Mouse (Mus musculus) kidney, embryonic 15.5 days (tissue): ENCODE data around the gene Acin1. TPM values are rescaled to one million over a fixed set of nuclear protein-coding genes. Genes with fewer than 3 reads are reported as not detected.
A peak's percentile ranks its signal among the peaks of the same experiment; 100 is the strongest.

ENCODE experiments used
- ATAC-seq: fragments of 200-750 bp; cut with Nextera tagmentation; replicated peaks from 2 replicates; pipeline ENCODE4 v1.8.0; 2017; ENCODE audit warnings: moderate TSS enrichment; ENCODE audit not compliant: low FRiP score
- H3K27ac ChIP-seq: fragments of 300-500 bp; sonication (generic); 2 replicates; pipeline ENCODE4 v1.5.1; 2015; ENCODE audit warnings: mild to moderate bottlenecking, inconsistent platforms
- H3K27me3 ChIP-seq: fragments of 300-500 bp; sonication (generic); 2 replicates; pipeline ENCODE4 v1.6.1; 2015; ENCODE audit warnings: inconsistent platforms
- H3K36me3 ChIP-seq: fragments of 300-500 bp; sonication (generic); 2 replicates; pipeline ENCODE4 v1.6.1; 2015; ENCODE audit warnings: inconsistent platforms
- H3K4me1 ChIP-seq: fragments of 300-500 bp; sonication (generic); 2 replicates; pipeline ENCODE4 v1.6.1; 2015; ENCODE audit warnings: inconsistent platforms
- H3K4me2 ChIP-seq: fragments of 300-500 bp; sonication (generic); 2 replicates; pipeline ENCODE4 v1.6.1; 2015; ENCODE audit warnings: moderate library complexity, mild to moderate bottlenecking, inconsistent platforms
- H3K4me3 ChIP-seq: fragments of 300-500 bp; sonication (generic); replicated peaks from 2 replicates; pipeline ENCODE4 v1.5.1; 2015; ENCODE audit warnings: mild to moderate bottlenecking, inconsistent platforms
- H3K9ac ChIP-seq: fragments of 300-500 bp; sonication (generic); 2 replicates; pipeline ENCODE4 v1.6.1; 2015; ENCODE audit warnings: mild to moderate bottlenecking, inconsistent platforms
- H3K9me3 ChIP-seq: fragments of 300-500 bp; sonication (generic); replicated peaks from 2 replicates; pipeline ENCODE4 v1.6.1; 2016; ENCODE audit warnings: inconsistent platforms
- WGBS: fragments of 180-500 bp; shearing (Covaris S2); methylation state at CpG from one replicate; pipeline ENCODE4 v1.1.7; 2015; ENCODE audit warnings: mixed read lengths; 5-methylcytosine and 5-hydroxymethylcytosine counted together
- polyA plus RNA-seq: library from polyadenylated mRNA; unstranded; fragments of >200 nt; fragmentation: Nextera tagmentation; extraction: Ambion mirVana; gene quantifications from 2 replicates; pipeline ENCODE4 v1.2.1, GENCODE M21; 2015

Acin1 gene
- polyA plus RNA-seq, 1 experiment from 2014 or later: 145 TPM

- Histone ChIP-seq H3K4me2 (no peak overlapping the region), H3K9me3 (no peaks in the 10 kb centered on the region), H3K27me3 (no peaks in the 10 kb centered on the region), H3K4me3 (no peak overlapping the region), H3K36me3 (peaks cover 30% of the 10 kb centered on the region), H3K4me1 (no peaks in the 10 kb centered on the region), H3K9ac (no peak overlapping the region), H3K27ac (no peak overlapping the region)
- no peak for ATAC-seq
- 82% methylated on average over 6 of the region's 6 CpGs for WGBS
Observed at GRCm38 (mm10) chr14:54695042-54695441, 8.3 kb upstream of the Acin1 start.

GRCm38 (mm10) chr14:54687251-54687650 is 520 bp upstream of the Acin1 start:
- WGBS: 2% methylated on average over 8 of the region's 8 CpGs
- Histone ChIP-seq H3K4me1 (peaks cover 30% of the 10 kb centered on the region), H3K4me3 (peak overlapping the region; percentile 83), H3K9me3 (no peaks in the 10 kb centered on the region), H3K4me2 (peak overlapping the region; percentile 62), H3K27ac (peak overlapping the region; percentile 98), H3K9ac (peak overlapping the region; percentile 80), H3K36me3 (peaks cover 34% of the 10 kb centered on the region), H3K27me3 (no peaks in the 10 kb centered on the region)
- no peak; the same call in 1 of the 2 replicates for ATAC-seq

- peaks cover 44% of the 10 kb centered on the region for H3K36me3 ChIP-seq
- H3K9ac ChIP-seq: peak within 1 kb of the TSS; percentile 97
- H3K4me2 ChIP-seq: peak within 1 kb of the TSS; percentile 72
- under 1% methylated on average over 41 of the region's 41 CpGs for WGBS
- ATAC-seq: peak; percentile 86
- H3K27me3 ChIP-seq: no peaks in the 10 kb centered on the region
- peaks cover 30% of the 10 kb centered on the region for H3K4me1 ChIP-seq
- peak within 1 kb of the TSS; percentile 98 for H3K27ac ChIP-seq
- no peaks in the 10 kb centered on the region for H3K9me3 ChIP-seq
- peak within 1 kb of the TSS; percentile 83 for H3K4me3 ChIP-seq
Observed at GRCm38 (mm10) chr14:54686063-54686521, 639 bp downstream of the Acin1 start, which contains the start of gene 1700123O20Rik. TSS of gene 1700123O20Rik (plus strand) at chr14:54686216.

GRCm38 (mm10) chr14:54685471-54685870 is 1.3 kb downstream of the Acin1 start:
- no peaks in the 10 kb centered on the region for H3K9me3 ChIP-seq
- peaks cover 42% of the 10 kb centered on the region for H3K36me3 ChIP-seq
- no peaks in the 10 kb centered on the region for H3K27me3 ChIP-seq
- peak overlapping the region; percentile 72 for H3K4me2 ChIP-seq
- H3K4me3 ChIP-seq: peak overlapping the region; percentile 83
- 8% methylated on average over 8 of the region's 8 CpGs for WGBS
- peaks cover 30% of the 10 kb centered on the region for H3K4me1 ChIP-seq
- peak overlapping the region; percentile 97 for H3K9ac ChIP-seq
- ATAC-seq: no peak
- peak overlapping the region; percentile 98; the same call in 1 of the 2 replicates for H3K27ac ChIP-seq

- ATAC-seq: no peak
- Histone ChIP-seq H3K4me2 (no peak overlapping the region), H3K27me3 (no peaks in the 10 kb centered on the region), H3K9ac (no peak overlapping the region), H3K27ac (no peak overlapping the region), H3K9me3 (no peaks in the 10 kb centered on the region), H3K4me1 (peaks cover 15% of the 10 kb centered on the region), H3K4me3 (no peak overlapping the region), H3K36me3 (peaks cover 55% of the 10 kb centered on the region)
- 77% methylated on average over 3 of the region's 3 CpGs for WGBS
Observed at GRCm38 (mm10) chr14:54682396-54682795, 4.3 kb downstream of the Acin1 start.

- Histone ChIP-seq H3K4me3 (no peak overlapping the region), H3K9me3 (no peaks in the 10 kb centered on the region), H3K36me3 (peaks cover 85% of the 10 kb centered on the region), H3K27me3 (no peaks in the 10 kb centered on the region), H3K27ac (no peak overlapping the region), H3K4me2 (no peak overlapping the region), H3K4me1 (peaks cover 3% of the 10 kb centered on the region; the same call in 1 of the 2 replicates), H3K9ac (no peak overlapping the region)
- WGBS: 78% methylated on average over 16 of the region's 16 CpGs
- no peak for ATAC-seq
Observed at GRCm38 (mm10) chr14:54678657-54679304, 8.0 kb downstream of the Acin1 start.

GRCm38 (mm10) chr14:54676290-54676689 is 10.4 kb downstream of the Acin1 start:
- WGBS: 87% methylated on average over 5 of the region's 5 CpGs
- H3K4me3 ChIP-seq: no peak overlapping the region
- H3K27ac ChIP-seq: no peak overlapping the region
- no peak overlapping the region for H3K9ac ChIP-seq
- peaks cover 87% of the 10 kb centered on the region for H3K36me3 ChIP-seq
- H3K4me2 ChIP-seq: no peak overlapping the region
- no peaks in the 10 kb centered on the region for H3K9me3 ChIP-seq
- no peaks in the 10 kb centered on the region for H3K27me3 ChIP-seq
- no peak for ATAC-seq
- no peaks in the 10 kb centered on the region for H3K4me1 ChIP-seq

- Histone ChIP-seq H3K36me3 (peaks cover 88% of the 10 kb centered on the region), H3K4me3 (no peak overlapping the region), H3K27me3 (no peaks in the 10 kb centered on the region), H3K9ac (no peak overlapping the region), H3K27ac (no peak overlapping the region), H3K4me2 (no peak overlapping the region), H3K9me3 (no peaks in the 10 kb centered on the region), H3K4me1 (no peaks in the 10 kb centered on the region)
- no peak for ATAC-seq
- WGBS: 71% methylated on average over 2 of the region's 2 CpGs
Observed at GRCm38 (mm10) chr14:54674317-54674716, 12.4 kb downstream of the Acin1 start.

GRCm38 (mm10) chr14:54669381-54669780 is 17.4 kb downstream of the Acin1 start:
- H3K36me3 ChIP-seq: peaks cover 89% of the 10 kb centered on the region
- WGBS: 85% methylated on average over 4 of the region's 4 CpGs
- H3K4me1 ChIP-seq: no peaks in the 10 kb centered on the region
- no peak for ATAC-seq
- H3K27me3 ChIP-seq: no peaks in the 10 kb centered on the region
- H3K9ac ChIP-seq: no peak overlapping the region
- H3K9me3 ChIP-seq: no peaks in the 10 kb centered on the region
- no peak overlapping the region for H3K4me2 ChIP-seq
- no peak overlapping the region for H3K4me3 ChIP-seq
- H3K27ac ChIP-seq: no peak overlapping the region

- Histone ChIP-seq H3K4me1 (no peaks in the 10 kb centered on the region), H3K4me2 (no peak overlapping the region), H3K36me3 (peaks cover 97% of the 10 kb centered on the region), H3K27me3 (no peaks in the 10 kb centered on the region), H3K9ac (no peak overlapping the region), H3K4me3 (no peak overlapping the region), H3K27ac (no peak overlapping the region), H3K9me3 (no peaks in the 10 kb centered on the region)
- no peak for ATAC-seq
- 86% methylated on average over 10 of the region's 10 CpGs for WGBS
Observed at GRCm38 (mm10) chr14:54664477-54665222, 22.1 kb downstream of the Acin1 start.

- Histone ChIP-seq H3K4me1 (no peaks in the 10 kb centered on the region), H3K36me3 (peaks cover 100% of the 10 kb centered on the region), H3K4me2 (no peak overlapping the region), H3K27ac (no peak overlapping the region), H3K9ac (no peak overlapping the region), H3K27me3 (no peaks in the 10 kb centered on the region), H3K4me3 (no peak overlapping the region), H3K9me3 (no peaks in the 10 kb centered on the region)
- WGBS: 88% methylated on average over 2 of the region's 2 CpGs
- ATAC-seq: no peak
Observed at GRCm38 (mm10) chr14:54660009-54660408, 26.7 kb downstream of the Acin1 start.

- H3K27ac ChIP-seq: peak overlapping the region; percentile 88
- no peaks in the 10 kb centered on the region for H3K27me3 ChIP-seq
- H3K9ac ChIP-seq: peak overlapping the region; percentile 86
- H3K9me3 ChIP-seq: no peaks in the 10 kb centered on the region
- peaks cover 47% of the 10 kb centered on the region for H3K4me1 ChIP-seq
- 0% methylated on average over 12 of the region's 12 CpGs for WGBS
- H3K4me2 ChIP-seq: peak overlapping the region; percentile 79
- ATAC-seq: peak; percentile 92
- peak overlapping the region; percentile 71 for H3K4me3 ChIP-seq
- H3K36me3 ChIP-seq: peaks cover 76% of the 10 kb centered on the region
Observed at GRCm38 (mm10) chr14:54653496-54653895, 33.2 kb downstream of the Acin1 start.
